Comparison of ENCODE assay signal across 9 mouse cellular contexts in the genomic region with DNA sequence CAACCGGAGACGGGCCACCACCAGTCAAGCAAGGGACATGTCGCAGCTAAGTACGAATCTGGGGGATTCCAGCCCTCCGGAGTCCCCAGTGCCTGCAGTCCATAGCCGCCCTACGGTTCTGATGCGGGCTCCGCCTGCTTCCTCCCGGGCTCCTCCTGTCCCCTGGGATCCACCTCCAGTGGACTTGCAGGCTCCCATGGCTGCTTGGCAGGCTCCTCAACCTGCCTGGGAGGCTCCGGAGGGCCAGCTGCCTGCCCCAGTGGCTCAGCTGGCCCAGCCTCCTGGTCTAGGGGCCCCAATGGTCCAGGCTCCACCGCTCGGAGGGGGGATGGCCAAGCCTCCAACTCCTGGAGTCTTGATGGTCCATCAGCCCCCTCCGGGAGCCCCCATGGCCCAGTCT. TPM values are rescaled to one million over a fixed set of nuclear protein-coding genes. Genes with fewer than 3 reads are reported as not detected.
DNase-seq lines count a peak whose midpoint lies in the region; ATAC-seq lines count a peak whose summit lies in the region.
"Had no signal": no experiment of that assay in that cellular context is flagged by ENCODE, and none has a peak within 500 bp of the region (broad histone marks: within the 10 kb centered on the region; RNA-seq: fewer than 3 reads in every experiment).

No protein-coding gene starts in this region.

- H3K27ac ChIP-seq in forebrain, embryonic 10.5 days: peak overlapping the region; percentile 71
- no peak overlapping the region for H3K27ac ChIP-seq in intestine, embryonic 15.5 days
- peak overlapping the region; percentile 30; the same call in 1 of the 2 replicates for H3K27ac ChIP-seq in neural tube, embryonic 14.5 days (ENCODE audit: low read depth, low read length)
- H3K27ac ChIP-seq: liver, embryonic 14.5 days had no signal

- H3K4me2 ChIP-seq in intestine, embryonic 15.5 days (replicated peaks): peak overlapping the region; percentile 76
- H3K4me2 ChIP-seq in neural tube, embryonic 14.5 days (ENCODE audit: low read depth, low read length): peak overlapping the region; percentile 53

- 30% methylated on average over 14 of the region's 14 CpGs for WGBS in forebrain, embryonic 10.5 days
- 28% methylated on average over 14 of the region's 14 CpGs for WGBS in intestine, embryonic 15.5 days
- WGBS in neural tube, embryonic 14.5 days: 36% methylated on average over 14 of the region's 14 CpGs

- ATAC-seq in intestine, embryonic 15.5 days: peak; percentile 68
- ATAC-seq in neural tube, embryonic 14.5 days (ENCODE audit: low read depth): peak; percentile 58

- intact Hi-C loops in left cerebral cortex, postnatal 4 days (cut with DNase I): no loop called here

- DNase-seq in left cerebral cortex, postnatal 4 days: peak; percentile 10
- no peak for DNase-seq in left cerebral cortex, adult 9 months (ENCODE audit: low spot score in 2 of 2)
- DNase-seq in forebrain, embryonic 10.5 days (ENCODE audit: extremely low spot score, low spot score): no peak
- DNase-seq in cerebellum, postnatal 14 days: no peak
- no peak for DNase-seq in layer of hippocampus, adult 18-20 months (ENCODE audit: low spot score in 2 of 2)
- DNase-seq in T-cell, adult 2 months (ENCODE audit: low spot score): no peak

- peaks cover 48% of the 10 kb centered on the region for H3K9me3 ChIP-seq in forebrain, embryonic 10.5 days
- H3K9me3 ChIP-seq in intestine, embryonic 15.5 days: no peaks in the 10 kb centered on the region
- peaks cover 3% of the 10 kb centered on the region; the same call in 1 of the 2 replicates for H3K9me3 ChIP-seq in neural tube, embryonic 14.5 days (ENCODE audit: control insufficient read depth, low read length)

- H3K4me1 ChIP-seq in forebrain, embryonic 10.5 days: peaks cover 25% of the 10 kb centered on the region
- H3K4me1 ChIP-seq in intestine, embryonic 15.5 days (replicated peaks): no peaks in the 10 kb centered on the region
- peaks cover 6% of the 10 kb centered on the region; the same call in 1 of the 2 replicates for H3K4me1 ChIP-seq in neural tube, embryonic 14.5 days (ENCODE audit: control insufficient read depth, insufficient read depth, low read length)

- peak overlapping the region; percentile 56 for H3K4me3 ChIP-seq in forebrain, embryonic 10.5 days
- H3K4me3 ChIP-seq in intestine, embryonic 15.5 days (replicated peaks): peak overlapping the region; percentile 41
- H3K4me3 ChIP-seq in neural tube, embryonic 14.5 days (ENCODE audit: low read depth, low read length): peak overlapping the region; percentile 47

- H3K27me3 ChIP-seq in forebrain, embryonic 10.5 days (ENCODE audit: poor library complexity, severe bottlenecking): no peaks in the 10 kb centered on the region
- H3K27me3 ChIP-seq in intestine, embryonic 15.5 days (replicated peaks): no peaks in the 10 kb centered on the region
- H3K27me3 ChIP-seq in neural tube, embryonic 14.5 days (ENCODE audit: control insufficient read depth, insufficient read depth, low read length): no peaks in the 10 kb centered on the region

- H3K36me3 ChIP-seq in forebrain, embryonic 10.5 days (replicated peaks): peaks cover 15% of the 10 kb centered on the region; the same call in 1 of the 2 replicates
- no peaks in the 10 kb centered on the region for H3K36me3 ChIP-seq in intestine, embryonic 15.5 days
- no peaks in the 10 kb centered on the region for H3K36me3 ChIP-seq in neural tube, embryonic 14.5 days (ENCODE audit: control insufficient read depth, insufficient read depth, low read length)

- peak overlapping the region; percentile 34 for H3K9ac ChIP-seq in intestine, embryonic 15.5 days
- H3K9ac ChIP-seq in neural tube, embryonic 14.5 days (replicated peaks; ENCODE audit: low read depth, low read length): peak overlapping the region; percentile 56
- H3K9ac ChIP-seq: liver, embryonic 14.5 days had no signal

RNA-seq across cellular contexts. Expression of a gene that starts 0.5 kb away (rescaled TPM):
- total RNA-seq in left cerebral cortex, postnatal 4 days (2021): 10 to 100 TPM in 1 of 2 experiments, 1 to 10 TPM in 1; 6.7 to 12.1 TPM
- polyA plus RNA-seq in forebrain, embryonic 10.5 days (2016; fragmentation: Nextera tagmentation; extraction: Ambion mirVana): 4.2 and 4.6 TPM in 2 replicates
- polyA plus RNA-seq in intestine, embryonic 15.5 days (2015; fragmentation: Nextera tagmentation; extraction: Ambion mirVana): 0.69 and 0.72 TPM in 2 replicates
- 13.6 and 16.6 TPM in 2 replicates for polyA plus RNA-seq in neural tube, embryonic 14.5 days (2014; fragmentation: Nextera tagmentation; extraction: Ambion mirVana)
- 1 to 10 TPM; 1.3 to 1.7 TPM for total RNA-seq in layer of hippocampus, adult 18-20 months (2021)

RNA-seq across cellular contexts. Expression of a gene that starts 30.9 kb away (rescaled TPM):
- total RNA-seq in left cerebral cortex, postnatal 4 days (2021): 100 to 1,000 TPM; 202 to 230 TPM
- polyA plus RNA-seq in forebrain, embryonic 10.5 days (2016; fragmentation: Nextera tagmentation; extraction: Ambion mirVana): 70.7 and 79.9 TPM in 2 replicates
- 60.7 and 63.5 TPM in 2 replicates for polyA plus RNA-seq in intestine, embryonic 15.5 days (2015; fragmentation: Nextera tagmentation; extraction: Ambion mirVana)
- 394 and 457 TPM in 2 replicates for polyA plus RNA-seq in neural tube, embryonic 14.5 days (2014; fragmentation: Nextera tagmentation; extraction: Ambion mirVana)
- 100 to 1,000 TPM; 119 to 137 TPM for total RNA-seq in layer of hippocampus, adult 18-20 months (2021)

RNA-seq across cellular contexts. Expression of a gene that starts 42.6 kb away (rescaled TPM):
- total RNA-seq in left cerebral cortex, postnatal 4 days (2021): 10 to 100 TPM; 17.9 to 19.8 TPM
- 14.9 and 16.2 TPM in 2 replicates for polyA plus RNA-seq in forebrain, embryonic 10.5 days (2016; fragmentation: Nextera tagmentation; extraction: Ambion mirVana)
- 4.2 and 4.4 TPM in 2 replicates for polyA plus RNA-seq in intestine, embryonic 15.5 days (2015; fragmentation: Nextera tagmentation; extraction: Ambion mirVana)
- 17.5 and 19.0 TPM in 2 replicates for polyA plus RNA-seq in neural tube, embryonic 14.5 days (2014; fragmentation: Nextera tagmentation; extraction: Ambion mirVana)
- total RNA-seq in layer of hippocampus, adult 18-20 months (2021): under 1 TPM; 0.45 to 0.53 TPM
